Mouse (Mus musculus) T-helper 17 cell (primary cell): ENCODE measurements around the gene Dclre1c.
"Not testable (repeated sequence)": the region's sequence is repeated elsewhere in the genome, so short reads cannot be mapped to it uniquely, and the experiment has no call there.

Experiments used
- in situ Hi-C, 2 experiments: fragments of 300-600 bp; cut with MboI, MseI; formaldehyde crosslinking; loops; 1 replicate in 1 of 2; 2 replicates in 1 of 2; pipeline ENCODE4 v1.15.1; 2025; ENCODE audit warnings: high pct_unique_total_duplicates in 2 of 2

Gene Dclre1c

DNA sequence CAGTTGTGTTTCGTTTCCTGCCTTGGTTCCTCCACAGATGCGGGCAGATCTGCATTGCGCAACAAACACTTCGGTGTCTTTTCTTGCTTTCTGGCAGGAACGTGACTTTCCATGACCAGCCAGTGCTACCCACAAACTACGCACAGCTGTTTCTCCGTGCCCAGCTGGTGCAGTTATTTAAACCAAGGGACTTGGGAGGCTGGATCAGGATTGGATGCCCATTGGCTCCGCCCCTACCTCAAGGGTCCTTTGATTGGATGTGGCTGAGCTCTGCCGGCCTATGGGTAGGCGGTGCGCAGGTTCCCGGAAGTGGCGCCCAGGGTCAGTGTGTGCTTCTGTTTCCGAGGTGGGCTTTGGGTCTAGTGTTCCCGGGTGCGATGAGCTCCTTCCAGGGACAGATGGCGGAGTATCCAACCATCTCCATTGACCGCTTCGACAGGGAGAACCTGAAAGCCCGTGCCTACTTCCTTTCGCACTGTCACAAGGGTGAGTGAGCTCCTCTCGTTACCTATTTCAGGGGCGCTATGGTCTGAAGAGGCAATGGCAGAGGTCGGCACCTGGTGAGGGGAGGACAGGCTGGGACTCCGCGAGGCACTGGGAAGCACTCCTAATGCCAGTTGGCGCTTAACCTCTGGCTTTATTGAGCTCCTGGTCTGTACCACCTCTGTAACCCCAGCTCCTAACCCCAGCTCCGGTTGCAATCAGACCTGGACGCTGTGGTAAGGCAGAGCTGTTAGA lies at the start of gene Dclre1c:
TSS of gene Dclre1c (plus strand) at position 291 of the 738 bp plus-strand sequence.
- in situ Hi-C loops = loop anchor here in 1 of 2 experiments (10.0 kb wide), 1 partner anchor 139 kb away; the partner anchor contains the start of gene Nmt2

DNA sequence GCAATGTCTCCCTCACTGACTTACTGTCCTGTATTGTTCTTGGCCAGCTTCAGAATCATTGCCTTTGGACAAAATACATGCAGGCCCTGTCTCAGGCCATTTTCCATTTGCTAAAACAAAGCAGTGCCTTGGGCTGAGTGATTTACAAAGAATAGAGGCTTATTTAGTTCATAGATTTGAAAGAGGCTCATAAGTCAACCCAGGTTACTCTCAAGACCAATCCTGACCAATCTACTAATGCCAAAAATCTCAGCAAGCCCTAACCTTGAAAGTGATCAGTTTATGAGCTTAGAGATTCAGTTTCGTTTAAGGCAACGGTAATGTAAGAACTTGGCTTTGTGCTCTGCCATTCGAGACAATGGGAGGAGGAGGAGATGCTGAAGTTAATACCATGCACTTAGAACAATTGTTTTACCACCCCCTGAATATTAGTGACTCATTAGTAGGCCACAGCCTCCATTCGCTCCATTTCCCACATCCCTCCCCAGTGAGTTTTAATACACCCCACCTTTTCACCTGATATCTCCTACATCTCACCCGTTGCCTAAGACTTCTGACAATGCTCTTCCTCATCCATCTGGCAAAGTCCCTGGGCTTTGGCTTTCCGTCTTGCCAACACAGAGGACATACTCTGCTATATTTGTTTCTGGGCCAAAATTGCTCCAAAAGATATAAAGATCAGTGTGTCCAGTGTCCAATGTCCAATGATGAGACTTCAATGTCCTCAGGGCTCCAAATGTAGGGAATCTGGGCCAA lies 36.6 kb upstream of the Dclre1c start:
- in situ Hi-C loops = no loop called here

DNA sequence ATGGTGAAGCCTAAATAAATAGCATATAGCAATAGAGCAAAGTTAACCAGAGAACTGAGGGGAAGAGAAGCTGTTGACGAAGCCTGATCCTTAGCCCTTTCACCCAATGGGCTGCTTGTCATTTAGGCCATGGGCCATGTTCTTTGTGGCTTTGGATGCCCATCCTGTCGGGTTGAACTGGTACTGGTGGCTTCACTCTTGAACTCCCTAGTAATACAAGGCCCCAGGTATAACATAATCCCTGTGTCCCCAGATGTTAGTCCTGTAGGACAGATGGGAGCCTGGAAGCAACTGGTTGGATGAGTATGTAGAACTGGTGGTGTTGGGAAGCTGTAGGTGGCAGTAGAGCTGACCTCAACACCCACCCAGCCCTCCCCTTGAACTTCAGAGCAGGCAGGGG lies 32.0 kb upstream of the Dclre1c start:
- in situ Hi-C loops = no loop called here

DNA sequence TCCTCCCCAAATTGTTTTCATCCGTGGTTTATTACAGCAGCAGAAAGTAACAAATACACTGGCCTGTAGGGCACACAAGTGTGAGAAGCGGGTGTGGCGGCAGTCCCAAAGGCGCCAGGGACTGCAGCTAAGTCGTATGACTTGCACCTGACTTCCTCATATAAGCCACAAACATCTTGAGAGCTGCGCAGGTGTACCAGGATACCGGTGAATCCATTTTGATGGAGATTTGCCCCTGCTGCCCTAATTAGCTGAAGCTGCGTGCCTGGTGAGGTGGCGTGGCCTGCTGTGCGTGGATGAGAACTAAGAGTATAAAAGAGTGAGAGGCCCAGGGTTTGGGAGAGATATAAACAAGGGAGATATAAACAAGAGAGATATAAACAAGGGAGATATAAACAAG lies 26.8 kb upstream of the Dclre1c start, which contains the start of gene Olah:
TSS of gene Olah (minus strand) at position 101 of the 400 bp plus-strand sequence.
- in situ Hi-C loops = not testable (repeated sequence)

DNA sequence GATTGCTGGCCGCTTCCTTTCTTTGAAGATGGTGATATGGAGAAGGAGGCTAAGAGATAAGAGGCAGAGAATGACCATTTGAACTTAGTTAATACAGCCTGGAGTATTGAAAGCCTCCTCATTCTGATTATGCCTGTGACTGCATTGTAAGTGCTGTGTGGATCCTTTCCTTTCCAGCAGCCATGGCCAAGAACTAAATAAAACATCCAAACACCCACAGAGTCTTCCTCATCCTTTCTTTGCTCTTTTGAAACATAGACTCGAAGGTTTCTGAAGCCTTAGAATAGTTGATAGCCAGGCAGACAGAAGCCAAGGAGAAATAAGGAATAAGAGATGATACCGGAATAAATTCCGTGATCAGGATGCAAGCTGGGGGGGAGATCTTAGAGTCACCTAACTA lies 17.9 kb upstream of the Dclre1c start:
- in situ Hi-C loops = loop anchor here in 1 of 2 experiments (10.0 kb wide), 1 partner anchor 61 kb away; no protein-coding TSS in a partner anchor

DNA sequence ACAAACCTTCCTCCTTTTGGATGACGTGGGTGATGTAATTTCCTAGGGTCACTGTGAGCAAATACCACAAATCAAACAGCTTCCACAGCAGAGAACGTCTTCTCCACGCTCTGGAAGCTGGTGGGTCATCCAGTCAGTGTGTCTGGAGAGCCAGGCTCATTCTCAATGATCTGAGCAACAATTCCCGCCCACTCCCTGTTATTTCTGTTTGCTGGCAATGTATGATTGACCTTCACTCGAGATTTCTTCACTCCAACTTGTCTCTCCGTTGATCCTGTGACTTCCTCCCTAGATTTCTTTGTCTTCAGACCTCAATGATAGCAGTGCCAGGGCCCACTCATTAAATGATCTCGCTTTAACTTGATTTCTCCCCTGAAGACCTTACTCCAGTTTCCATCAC lies 16.2 kb upstream of the Dclre1c start:
- in situ Hi-C loops = loop anchor here in 1 of 2 experiments (10.0 kb wide), 1 partner anchor 63 kb away; no protein-coding TSS in a partner anchor

DNA sequence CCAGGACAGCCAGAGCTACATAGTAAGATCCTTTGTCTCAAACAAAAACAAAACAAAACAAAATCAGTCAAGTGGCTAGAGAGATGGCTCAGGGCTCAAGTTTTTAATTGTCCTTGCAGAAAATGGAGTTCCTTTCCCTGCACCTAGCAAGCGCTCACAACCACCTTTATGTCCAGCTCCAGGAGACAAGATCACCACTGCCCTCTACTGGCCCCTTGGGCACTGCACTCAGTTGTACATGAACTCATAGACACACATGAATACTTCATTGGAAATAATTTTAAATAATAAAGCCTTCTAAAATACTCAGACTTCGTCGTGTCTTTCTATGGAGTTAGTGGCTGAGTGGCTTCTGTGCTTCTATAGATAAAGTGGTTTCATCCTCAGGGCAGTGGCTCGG lies 9.7 kb upstream of the Dclre1c start:
- in situ Hi-C loops = loop anchor here in 1 of 2 experiments (5.0 kb wide), 1 partner anchor 72 kb away; no protein-coding TSS in a partner anchor

DNA sequence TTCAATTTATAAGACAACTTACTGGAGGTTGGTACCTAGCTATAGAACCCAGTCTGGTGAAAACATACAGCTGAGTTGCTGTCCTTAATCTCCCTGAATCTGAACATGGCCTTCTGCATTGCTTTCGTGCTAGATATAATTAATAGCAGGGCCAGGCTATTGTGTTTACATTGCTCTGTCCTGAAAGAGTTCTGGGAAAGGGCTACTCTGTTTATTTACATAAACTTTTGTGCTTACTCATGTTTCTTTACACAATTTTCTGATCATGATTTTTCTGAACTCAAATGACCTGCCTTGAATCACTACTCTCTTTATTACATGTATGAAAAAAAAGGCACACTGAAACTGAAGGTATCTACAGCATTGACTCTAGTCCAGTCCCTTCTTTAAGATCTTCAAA lies 8.3 kb upstream of the Dclre1c start:
- in situ Hi-C loops = no loop called here

DNA sequence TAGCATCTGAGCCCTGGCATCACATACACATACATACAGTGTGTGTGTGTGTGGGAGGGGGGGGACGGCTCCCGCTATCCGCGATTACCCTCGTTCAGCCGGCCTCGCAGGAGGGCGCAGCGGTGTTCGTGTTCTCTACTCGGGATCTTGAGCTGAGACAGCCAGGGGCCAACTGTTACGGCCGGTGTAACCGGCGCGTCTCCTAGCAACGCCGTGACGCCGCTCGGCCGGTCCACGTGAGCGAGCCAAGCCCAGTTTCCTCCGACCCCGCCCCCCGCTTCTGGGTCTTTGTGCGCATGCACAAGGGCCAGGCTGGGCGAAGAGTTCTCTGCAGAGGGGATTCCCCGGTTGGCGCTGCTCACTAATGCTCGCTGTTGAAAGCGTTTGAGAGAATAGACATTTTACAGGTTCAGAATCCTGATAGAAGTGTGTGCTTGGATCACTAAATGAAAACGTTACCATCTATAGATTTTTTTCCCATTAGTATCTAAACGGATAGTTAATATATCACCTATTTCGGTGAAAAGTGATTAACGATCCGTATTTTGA lies 5.0 kb upstream of the Dclre1c start:
- in situ Hi-C loops = no loop called here

DNA sequence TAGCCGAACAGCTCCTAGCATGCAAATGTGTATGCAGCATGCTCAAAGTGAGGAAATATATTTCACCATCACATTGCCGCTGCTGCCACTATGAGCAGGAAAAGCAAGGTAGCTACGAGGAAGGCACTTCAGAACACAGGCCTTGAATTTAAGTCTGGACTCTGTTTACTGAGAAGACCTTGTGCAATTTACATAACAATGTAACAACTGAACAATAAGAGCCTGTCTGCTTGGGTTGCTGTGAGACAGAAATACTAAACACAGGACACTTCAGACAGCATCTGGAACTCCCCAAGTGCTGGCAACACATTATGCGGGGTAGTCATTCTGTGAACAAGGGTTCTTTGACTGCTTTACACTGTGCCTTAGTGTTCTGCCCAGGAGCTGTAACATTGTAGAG lies 3.8 kb upstream of the Dclre1c start:
- in situ Hi-C loops = loop anchor here in 1 of 2 experiments (10.0 kb wide), 1 partner anchor 135 kb away; the partner anchor contains the start of gene Nmt2

DNA sequence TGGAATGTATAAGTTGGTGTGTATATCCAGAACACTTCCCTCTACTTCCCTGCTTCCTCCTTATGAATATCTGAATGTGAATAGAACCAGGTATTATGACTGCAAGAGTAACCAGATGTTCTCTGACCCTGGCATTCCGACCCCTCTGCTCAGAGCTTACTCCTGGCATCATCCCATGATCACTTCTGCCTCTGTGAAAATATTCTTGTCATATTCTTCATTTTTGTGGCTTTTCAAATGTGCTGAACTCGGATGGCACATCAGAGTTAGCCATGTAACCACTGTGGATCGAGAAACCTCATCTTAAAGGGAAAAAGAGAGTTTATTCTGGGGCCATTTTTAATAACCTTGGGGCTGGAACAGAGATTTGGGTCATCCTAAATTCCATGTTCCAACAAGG lies 1.4 kb upstream of the Dclre1c start, which contains the start of gene Meig1:
TSS of gene Meig1 (minus strand) at position 101 of the 400 bp plus-strand sequence.
- in situ Hi-C loops = loop anchor here in 1 of 2 experiments (10.0 kb wide), 1 partner anchor 138 kb away; the partner anchor contains the start of gene Nmt2

DNA sequence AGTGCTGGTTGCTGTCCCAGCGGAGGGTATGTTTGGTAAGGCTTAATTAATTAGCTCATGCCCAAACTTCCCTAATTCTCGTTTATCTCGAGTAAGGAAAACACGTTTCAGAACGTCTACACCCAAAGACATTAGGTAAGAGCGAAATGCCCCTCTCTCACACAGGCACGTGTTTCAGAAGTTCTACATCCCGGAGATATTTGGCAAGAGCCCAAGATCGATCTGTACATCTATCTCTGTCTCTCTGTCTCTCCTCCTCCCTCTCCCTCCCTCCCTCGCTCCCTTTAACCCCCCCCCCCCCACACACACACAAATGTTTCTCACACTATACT lies 614 bp downstream of the Dclre1c start:
- in situ Hi-C loops = loop anchor here in 1 of 2 experiments (10.0 kb wide), 1 partner anchor 140 kb away; the partner anchor contains the start of gene Nmt2

DNA sequence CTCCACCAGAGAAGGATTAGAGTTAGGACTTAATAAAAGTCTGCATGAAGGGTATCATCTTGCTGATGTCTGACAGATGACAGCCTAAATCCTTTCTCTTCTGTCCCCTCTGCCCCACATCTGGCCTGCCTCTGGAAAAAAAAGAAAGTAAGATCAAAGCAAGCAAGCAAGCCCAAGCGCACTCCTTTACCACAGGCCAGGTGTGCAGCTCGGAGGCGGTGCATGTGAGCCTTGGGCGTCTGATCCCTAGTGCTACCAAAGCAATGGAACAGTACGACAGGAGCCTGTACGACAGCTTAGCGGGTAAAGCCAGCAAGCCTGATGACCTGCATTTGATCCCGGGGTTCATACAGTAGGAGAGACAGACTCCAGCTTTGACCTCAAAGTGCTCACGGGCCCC lies 7.0 kb downstream of the Dclre1c start:
- in situ Hi-C loops = no loop called here

DNA sequence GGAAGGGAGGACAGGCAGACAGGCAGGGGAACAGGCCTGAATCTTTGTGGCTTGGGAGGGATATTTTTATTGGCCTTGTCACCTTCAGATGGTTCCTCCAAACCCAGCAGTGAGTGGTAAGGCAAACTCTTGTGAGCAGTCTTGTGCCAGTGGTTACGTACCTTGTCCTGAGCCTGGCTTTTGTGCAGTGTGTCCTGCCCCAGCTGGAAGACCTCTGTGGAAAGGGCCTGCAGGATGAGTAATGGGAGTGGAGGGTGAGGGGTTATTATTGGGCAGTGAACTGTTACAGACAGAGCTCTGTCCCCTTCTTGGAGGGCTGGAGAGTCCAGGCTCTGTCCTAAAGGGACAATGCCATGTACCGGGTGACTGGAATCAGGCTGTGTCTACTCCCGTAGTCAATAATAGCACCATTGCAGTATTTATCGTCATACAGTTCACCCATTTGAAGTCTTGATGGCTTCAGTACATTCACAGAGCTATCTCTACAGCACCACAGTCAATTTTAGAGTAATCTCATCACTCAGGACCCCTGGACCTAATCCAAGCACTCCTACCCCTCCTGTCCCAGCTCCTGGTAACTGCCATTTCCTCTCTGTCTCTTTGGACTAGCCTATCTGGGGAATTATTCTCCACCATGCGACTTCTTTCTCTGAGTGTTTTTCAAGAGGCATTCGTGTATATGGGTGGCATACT lies 11.6 kb downstream of the Dclre1c start:
- in situ Hi-C loops = no loop called here

DNA sequence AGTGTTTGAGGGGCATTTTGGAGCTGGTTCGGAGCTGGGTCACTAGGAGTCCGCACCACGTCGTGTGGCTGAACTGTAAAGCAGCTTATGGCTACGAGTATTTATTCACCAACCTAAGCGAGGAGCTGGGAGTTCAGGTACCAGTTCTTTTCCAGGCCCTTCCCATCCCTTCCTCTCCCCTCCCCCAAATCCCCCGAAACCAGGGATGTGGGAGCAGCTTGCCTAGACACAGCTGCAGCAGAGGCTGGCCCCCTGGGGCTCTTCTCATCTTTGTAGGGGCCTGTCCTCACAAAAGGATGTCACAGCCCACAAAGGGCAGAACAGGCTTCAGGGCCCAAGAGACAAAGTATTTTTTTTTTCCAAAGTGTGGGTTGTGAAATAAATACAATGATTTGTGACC lies 14.0 kb downstream of the Dclre1c start:
- in situ Hi-C loops = no loop called here

DNA sequence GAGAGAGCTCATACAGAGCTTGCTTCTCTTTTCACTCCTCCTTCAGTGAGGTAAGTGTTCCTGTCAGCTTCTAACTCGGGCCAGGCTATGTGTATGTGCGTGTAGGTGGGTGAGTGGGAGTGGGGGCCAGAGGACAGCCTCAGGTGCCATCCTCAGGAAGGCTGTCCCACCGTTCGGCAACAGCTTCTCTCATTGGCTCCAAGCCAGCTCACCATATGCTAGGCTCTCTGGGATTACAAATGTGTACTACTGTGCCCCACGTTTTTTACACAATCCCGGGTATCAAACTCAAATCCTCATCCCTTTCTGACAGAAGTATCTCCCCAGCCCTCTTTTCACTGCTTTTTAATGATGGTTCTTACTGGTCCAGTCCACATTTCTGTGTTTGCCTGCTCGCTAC lies 20.3 kb downstream of the Dclre1c start:
- in situ Hi-C loops = no loop called here

DNA sequence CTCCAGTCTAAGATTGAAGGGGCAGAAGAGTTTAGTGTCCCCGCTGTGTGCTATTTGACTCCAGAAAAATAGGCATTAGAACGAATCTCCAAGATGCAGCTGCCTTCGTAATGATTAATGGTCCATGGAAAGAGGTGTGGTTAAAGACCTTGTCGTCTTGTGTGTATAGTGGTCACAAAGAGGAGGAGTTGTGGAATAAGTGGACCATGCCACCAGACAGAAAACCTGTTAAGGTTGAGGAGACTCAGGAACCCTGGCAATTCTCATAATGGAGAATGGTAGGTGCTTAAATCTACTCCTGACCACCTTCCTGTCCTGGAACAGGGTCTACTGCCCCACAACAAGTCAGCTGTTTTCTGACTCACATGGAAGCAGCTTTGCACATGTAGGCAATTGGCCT lies 22.1 kb downstream of the Dclre1c start:
- in situ Hi-C loops = no loop called here

DNA sequence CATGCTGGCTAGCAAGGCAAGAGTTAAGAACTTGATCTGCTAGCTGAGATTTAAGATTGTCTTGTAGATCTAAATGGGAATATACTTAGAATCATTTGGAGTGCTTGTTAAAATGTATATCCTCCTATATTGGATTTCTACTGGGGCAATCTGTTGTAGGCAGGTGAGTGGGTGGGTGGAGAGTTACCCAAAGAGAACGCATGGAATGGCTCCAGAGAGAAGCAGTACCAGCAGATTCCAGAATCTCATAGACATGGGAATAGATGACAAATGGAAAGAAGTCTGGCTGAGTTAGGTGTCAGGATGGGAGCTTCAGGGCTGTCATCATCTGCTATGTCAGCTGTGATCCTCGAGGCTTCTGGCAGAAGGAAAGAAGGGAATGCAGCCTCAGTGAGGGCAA lies 25.5 kb downstream of the Dclre1c start:
- in situ Hi-C loops = no loop called here

DNA sequence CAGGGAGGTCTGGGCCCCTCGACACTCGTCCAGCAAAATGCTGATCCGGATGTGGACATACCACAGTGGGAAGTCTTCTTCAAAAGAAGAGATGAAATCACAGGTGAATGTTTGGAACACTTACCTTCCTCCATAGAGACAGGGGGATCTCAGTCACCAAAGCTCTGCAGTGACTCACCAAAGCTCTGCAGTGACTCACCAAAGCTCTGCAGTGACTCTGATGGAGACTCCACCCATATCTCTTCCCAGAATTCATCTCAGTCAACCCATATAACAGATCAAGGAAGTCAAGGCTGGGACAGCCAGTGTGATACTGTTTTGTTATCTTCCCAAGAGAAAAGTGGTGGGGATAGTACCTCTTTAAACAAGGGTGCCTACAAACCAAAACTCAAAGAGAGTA lies 29.2 kb downstream of the Dclre1c start:
- in situ Hi-C loops = no loop called here

DNA sequence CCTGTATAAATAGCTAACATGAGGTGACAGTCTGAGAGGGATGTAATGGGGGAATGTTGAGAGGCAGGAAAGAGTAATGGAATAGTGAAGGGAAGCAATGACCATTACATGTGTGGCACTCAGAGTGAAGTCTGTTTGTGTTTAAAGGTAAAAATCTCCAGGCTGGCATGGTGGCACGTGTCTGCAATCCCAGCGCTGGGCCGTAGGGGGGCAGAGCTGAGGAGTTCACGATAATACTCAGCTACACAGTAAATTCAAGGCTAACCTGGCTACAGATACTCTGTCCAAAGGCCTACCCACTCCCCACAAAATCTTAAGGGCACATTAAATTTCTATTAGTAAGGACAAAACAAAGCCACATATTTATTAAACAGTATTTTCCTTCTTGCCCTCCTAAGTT lies 32.7 kb downstream of the Dclre1c start:
- in situ Hi-C loops = no loop called here

DNA sequence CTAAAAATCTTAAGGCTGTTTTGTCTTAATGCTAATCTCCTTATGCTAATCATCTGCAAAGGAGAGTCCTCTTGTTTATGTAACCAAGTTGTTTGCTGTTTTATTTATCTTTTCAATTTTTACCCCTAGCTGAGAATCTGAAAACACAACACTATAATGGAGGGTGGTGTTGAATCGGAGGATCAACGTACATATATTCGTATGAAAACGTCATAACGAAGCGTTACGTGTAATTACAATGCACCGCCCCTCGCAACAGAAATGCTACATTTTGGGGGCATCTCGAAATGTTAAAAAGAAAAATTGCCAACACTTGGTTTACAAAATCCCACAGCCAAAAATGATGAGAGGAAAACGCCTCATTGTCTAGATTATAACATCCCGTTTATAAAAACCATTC lies 50.0 kb downstream of the Dclre1c start:
- in situ Hi-C loops = no loop called here
